Mouse (Mus musculus) cerebral cortex, adult 2 months (tissue): ENCODE measurements around the gene Plekhn1.

ENCODE experiments used
- WGBS: fragments of 180-500 bp; shearing (Covaris S2); methylation state at CpG from one replicate; pipeline ENCODE4 v1.1.7; 2018; 5-methylcytosine and 5-hydroxymethylcytosine counted together

The Plekhn1 gene

GRCm38 (mm10) chr4:156234701-156235213 lies at the start of gene Plekhn1:
TSS of gene Plekhn1 (minus strand) at chr4:156234857.
- 1% methylated on average over 42 of the region's 48 CpGs for WGBS

GRCm38 (mm10) chr4:156255078-156255839 lies 20.6 kb upstream of the Plekhn1 start, which contains the start of gene Samd11:
TSS of gene Samd11 (minus strand) at chr4:156255657.
- WGBS: 49% methylated on average over 26 of the region's 26 CpGs

- WGBS: 12% methylated on average over 30 of the region's 30 CpGs
Measured at GRCm38 (mm10) chr4:156254361-156255077, 19.9 kb upstream of the Plekhn1 start.

GRCm38 (mm10) chr4:156253043-156253442 lies 18.4 kb upstream of the Plekhn1 start:
- WGBS: 66% methylated on average over 7 of the region's 7 CpGs

- WGBS: 57% methylated on average over 3 of the region's 3 CpGs
Measured at GRCm38 (mm10) chr4:156252619-156253018, 18.0 kb upstream of the Plekhn1 start.

GRCm38 (mm10) chr4:156252140-156252539 lies 17.5 kb upstream of the Plekhn1 start:
- WGBS: 63% methylated on average over 7 of the region's 7 CpGs

GRCm38 (mm10) chr4:156251081-156251480 lies 16.4 kb upstream of the Plekhn1 start:
- 70% methylated on average over 8 of the region's 8 CpGs for WGBS

GRCm38 (mm10) chr4:156249567-156249966 lies 14.9 kb upstream of the Plekhn1 start:
- WGBS: 66% methylated on average over 11 of the region's 11 CpGs

GRCm38 (mm10) chr4:156236651-156237447 lies 2.2 kb upstream of the Plekhn1 start:
- 22% methylated on average over 57 of the region's 60 CpGs for WGBS

GRCm38 (mm10) chr4:156235808-156236533 lies 1.3 kb upstream of the Plekhn1 start, which contains the start of gene Noc2l:
TSS of gene Noc2l (plus strand) at chr4:156236010.
- under 1% methylated on average over 90 of the region's 90 CpGs for WGBS

- WGBS: under 1% methylated on average over 15 of the region's 15 CpGs
Measured at GRCm38 (mm10) chr4:156235360-156235770, 708 bp upstream of the Plekhn1 start.

- 7% methylated on average over 17 of the region's 17 CpGs for WGBS
Measured at GRCm38 (mm10) chr4:156234021-156234501, 596 bp downstream of the Plekhn1 start.

- WGBS: 25% methylated on average over 12 of the region's 12 CpGs
Measured at GRCm38 (mm10) chr4:156228393-156229024, 6.1 kb downstream of the Plekhn1 start.

- 48% methylated on average over 18 of the region's 18 CpGs for WGBS
Measured at GRCm38 (mm10) chr4:156227752-156228392, 6.8 kb downstream of the Plekhn1 start.

- 89% methylated on average over 2 of the region's 2 CpGs for WGBS
Measured at GRCm38 (mm10) chr4:156224276-156224675, 10.4 kb downstream of the Plekhn1 start.

GRCm38 (mm10) chr4:156219936-156220335 lies 14.7 kb downstream of the Plekhn1 start:
- WGBS: 88% methylated on average over 11 of the region's 11 CpGs

- WGBS: 89% methylated on average over 16 of the region's 16 CpGs
Measured at GRCm38 (mm10) chr4:156217838-156218237, 16.8 kb downstream of the Plekhn1 start.

- WGBS: 85% methylated on average over 16 of the region's 16 CpGs
Measured at GRCm38 (mm10) chr4:156217022-156217669, 17.5 kb downstream of the Plekhn1 start.

GRCm38 (mm10) chr4:156216196-156216595 lies 18.5 kb downstream of the Plekhn1 start:
- WGBS: 93% methylated on average over 2 of the region's 2 CpGs
